Mouse (Mus musculus) adrenal gland, postnatal 10 days (tissue): ENCODE data around the gene Olfr325. TPM values are rescaled to one million over a fixed set of nuclear protein-coding genes. Genes with fewer than 3 reads are reported as not detected.

ENCODE experiments used
- DNase-seq: peaks from one replicate; pipeline ENCODE4 v3.0.0; 2021; ENCODE audit warnings: mixed read lengths
- total RNA-seq, 2 experiments: library from RNA; stranded (reverse); gene quantifications; 2 replicates each; pipeline ENCODE4 v1.2.3; 2021

Olfr325 gene
- total RNA-seq, 2 experiments from 2014 or later, result not detected

DNA sequence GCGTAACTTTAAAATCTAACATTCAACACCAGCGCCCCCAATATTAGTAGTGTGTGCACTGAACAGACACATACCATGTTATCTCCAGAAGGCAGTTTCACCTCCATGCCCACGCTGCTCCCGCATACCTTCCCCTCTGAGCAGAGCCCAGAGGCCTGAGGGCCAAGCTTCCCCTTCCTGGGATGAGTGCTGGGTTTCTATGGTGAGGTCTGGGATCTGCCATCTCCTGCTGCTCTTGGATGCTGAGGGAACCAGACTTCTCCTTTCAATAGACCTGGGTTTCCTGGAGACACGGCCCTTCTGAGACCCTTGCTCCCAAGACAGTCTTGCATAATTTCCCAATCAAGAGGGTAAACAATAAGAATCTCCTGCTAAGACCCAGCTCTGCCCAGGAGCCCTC lies 52.9 kb downstream of the Olfr325 start, which contains the start of gene Olfr323:
Gene Olfr323, minus strand, starts transcription at position 101 of the 400 bp plus-strand sequence.
- no peak for DNase-seq

Other genes with a start within 250 kb of the Olfr325 start
- 10 to 100 TPM; 50.9 to 60.2 TPM for gene Zfp672, start 247.4 kb upstream of the Olfr325 start, total RNA-seq
- gene Sh3bp5l, start 247.0 kb upstream of the Olfr325 start, total RNA-seq, result 10 to 100 TPM; 36.6 to 46.1 TPM
- not detected for gene Lypd8, start 198.7 kb upstream of the Olfr325 start, total RNA-seq
- gene 1810065E05Rik, start 156.6 kb upstream of the Olfr325 start, total RNA-seq, result not detected
- gene Gm12253, start 145.2 kb upstream of the Olfr325 start, total RNA-seq, result not detected
- gene Lypd9, start 124.8 kb upstream of the Olfr325 start, total RNA-seq, result not detected
- not detected for gene Olfr30, start 115.5 kb upstream of the Olfr325 start, total RNA-seq
- gene Olfr332, start 85.2 kb upstream of the Olfr325 start, total RNA-seq, result not detected
- gene Olfr331, start 75.2 kb upstream of the Olfr325 start, total RNA-seq, result not detected
- not detected for gene Olfr330, start 42.9 kb upstream of the Olfr325 start, total RNA-seq
- gene Olfr329-ps, start 31.3 kb upstream of the Olfr325 start, total RNA-seq, result not detected
- gene Olfr328, start 22.1 kb upstream of the Olfr325 start, total RNA-seq, result not detected
- gene Olfr224, start 7.2 kb upstream of the Olfr325 start, total RNA-seq, result not detected
- not detected for gene Olfr324, start 17.4 kb downstream of the Olfr325 start, total RNA-seq
- not detected for gene 2210407C18Rik, start 38.3 kb downstream of the Olfr325 start, total RNA-seq
- gene Olfr323, start 52.8 kb downstream of the Olfr325 start, total RNA-seq, result not detected
- gene Trim58, start 62.7 kb downstream of the Olfr325 start, total RNA-seq, result under 1 TPM; 0.36 to 1.00 TPM
- not detected for gene Olfr322, start 81.1 kb downstream of the Olfr325 start, total RNA-seq
- not detected for gene Olfr320, start 103.4 kb downstream of the Olfr325 start, total RNA-seq
- gene Olfr319, start 121.4 kb downstream of the Olfr325 start, total RNA-seq, result not detected
- gene Olfr318, start 146.3 kb downstream of the Olfr325 start, total RNA-seq, result not detected
- not detected for gene Olfr317, start 161.5 kb downstream of the Olfr325 start, total RNA-seq
- not detected for gene Olfr316, start 175.0 kb downstream of the Olfr325 start, total RNA-seq
- gene Olfr315, start 195.5 kb downstream of the Olfr325 start, total RNA-seq, result not detected
- gene Olfr314, start 205.2 kb downstream of the Olfr325 start, total RNA-seq, result not detected
- 1 to 10 TPM; 2.5 to 3.3 TPM for gene Fam183b, start 224.2 kb downstream of the Olfr325 start, total RNA-seq
- not detected for gene Olfr313, start 237.3 kb downstream of the Olfr325 start, total RNA-seq